Mouse (Mus musculus) right cerebral cortex, postnatal 14 days (tissue): ENCODE measurements at regions not wholly inside any gene's neighbourhood (a gene's known extent, or its start where the extent isn't known, plus 50 kb on each side); places are given as distances from the start of the nearest gene placed in this dataset.

Experiments
- DNase-seq: peaks from one replicate; pipeline ENCODE4 v3.0.0; 2022

DNA sequence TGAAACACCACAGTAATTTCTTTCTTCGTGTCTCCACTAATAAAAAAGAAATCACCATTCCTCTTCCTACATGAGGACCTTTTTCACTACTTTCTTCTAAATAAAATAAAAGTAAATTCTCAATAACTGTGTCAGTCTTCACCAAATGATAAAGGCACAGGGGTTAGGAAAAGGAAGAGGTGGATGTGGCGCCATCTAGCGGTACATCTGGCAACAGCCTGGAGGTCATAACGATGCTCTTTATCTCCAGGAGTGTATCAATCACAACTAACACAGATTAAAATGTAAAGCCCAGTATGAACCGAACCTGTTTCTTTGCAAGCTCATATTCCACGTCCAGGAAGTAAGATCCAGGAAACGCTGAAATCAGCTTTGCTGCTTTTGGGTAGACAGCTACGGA lies 793.0 kb downstream of the Gm7489 start:
- DNase-seq, result peak; percentile 46
